12 mouse cellular contexts compared by ENCODE assay signal in genomic region chr16:78730583-78731501, GRCm38 (mm10).
DNase-seq lines count a peak whose midpoint lies in the region; ATAC-seq lines count a peak whose summit lies in the region.
"Had no signal": no experiment of that assay in that cellular context is flagged by ENCODE, and none has a peak within 500 bp of the region (broad histone marks: within the 10 kb centered on the region; RNA-seq: fewer than 3 reads in every experiment).

No protein-coding gene starts in this region.

- no peak overlapping the region for H3K9ac ChIP-seq in embryonic facial prominence, embryonic 13.5 days
- H3K9ac ChIP-seq: liver, embryonic 13.5 days; midbrain, embryonic 13.5 days had no signal

- DNase-seq in cerebellum, postnatal 14 days: peak; percentile 15 to 23
- no peak for DNase-seq in cerebellum, adult 18-20 months
- DNase-seq in left cerebral cortex, postnatal 25 days (ENCODE audit: low spot score in 2 of 2): peak; percentile 4
- no peak for DNase-seq in left cerebral cortex, adult 18-20 months (ENCODE audit: low spot score in 2 of 2)
- peak; percentile 13 to 32 for DNase-seq in layer of hippocampus, postnatal 10 days (ENCODE audit: low spot score in 2 of 2)
- DNase-seq in frontal cortex, adult 2 months (ENCODE audit: extremely low spot score in 1 of 2, low spot score in 1 of 2): no peak
- no peak for DNase-seq in testis, postnatal 14 days (ENCODE audit: low spot score)
- DNase-seq: gastrocnemius, postnatal 25 days; liver, embryonic 13.5 days; thymus, postnatal 36 days had no signal

- H3K27me3 ChIP-seq in embryonic facial prominence, embryonic 13.5 days: no peaks in the 10 kb centered on the region
- H3K27me3 ChIP-seq: liver, embryonic 13.5 days; midbrain, embryonic 13.5 days had no signal

- WGBS in embryonic facial prominence, embryonic 13.5 days: 46% methylated on average over 13 of the region's 13 CpGs

- H3K4me2 ChIP-seq in embryonic facial prominence, embryonic 13.5 days: 0 out of 2 replicates have a peak overlapping the region, but pooled peaks have one; percentile 5
- H3K4me2 ChIP-seq: liver, embryonic 13.5 days; midbrain, embryonic 13.5 days had no signal

- no peaks in the 10 kb centered on the region for H3K9me3 ChIP-seq in embryonic facial prominence, embryonic 13.5 days
- H3K9me3 ChIP-seq: liver, embryonic 13.5 days; midbrain, embryonic 13.5 days had no signal

- intact Hi-C loops in left cerebral cortex, postnatal 25 days (cut with DNase I): no loop called here

- no peak overlapping the region for H3K4me3 ChIP-seq in embryonic facial prominence, embryonic 13.5 days
- H3K4me3 ChIP-seq: liver, embryonic 13.5 days; midbrain, embryonic 13.5 days had no signal

- 0 out of 2 replicates have a peak, but pooled peaks cover 4% of the 10 kb centered on the region for H3K4me1 ChIP-seq in embryonic facial prominence, embryonic 13.5 days
- H3K4me1 ChIP-seq: liver, embryonic 13.5 days; midbrain, embryonic 13.5 days had no signal

- ATAC-seq in embryonic facial prominence, embryonic 13.5 days (ENCODE audit: insufficient number of reproducible peaks, insufficient read depth, low FRiP score, low TSS enrichment, low read depth): 0 out of 2 replicates have a peak, but pooled peaks have one; percentile 15
- ATAC-seq: midbrain, embryonic 13.5 days had no signal

- no peaks in the 10 kb centered on the region for H3K36me3 ChIP-seq in embryonic facial prominence, embryonic 13.5 days
- H3K36me3 ChIP-seq: liver, embryonic 13.5 days; midbrain, embryonic 13.5 days had no signal

- H3K27ac ChIP-seq in embryonic facial prominence, embryonic 13.5 days: no peak overlapping the region
- H3K27ac ChIP-seq: liver, embryonic 13.5 days; midbrain, embryonic 13.5 days had no signal

Comparison
In these comparisons a context has a peak if more than half of its experiments do, and no peak if none do; other contexts are left out.
1. DNase-seq: peak in cerebellum, postnatal 14 days (2 of 2), left cerebral cortex, postnatal 25 days (2 of 2) and layer of hippocampus, postnatal 10 days (2 of 2); none in cerebellum, adult 18-20 months (0 of 2), left cerebral cortex, adult 18-20 months (0 of 2), frontal cortex, adult 2 months (0 of 2) and testis, postnatal 14 days (single experiment).